Mouse (Mus musculus) A20 (cell line): ENCODE measurements around the gene Gm3106.
"Not testable (repeated sequence)": the region's sequence is repeated elsewhere in the genome, so short reads cannot be mapped to it uniquely, and the experiment has no call there.

Source experiments
- DNase-seq: peaks from one replicate; pipeline ENCODE4 v3.0.0-alpha.2; 2011; ENCODE audit warnings: low read depth, low spot score

The Gm3106 gene

DNA sequence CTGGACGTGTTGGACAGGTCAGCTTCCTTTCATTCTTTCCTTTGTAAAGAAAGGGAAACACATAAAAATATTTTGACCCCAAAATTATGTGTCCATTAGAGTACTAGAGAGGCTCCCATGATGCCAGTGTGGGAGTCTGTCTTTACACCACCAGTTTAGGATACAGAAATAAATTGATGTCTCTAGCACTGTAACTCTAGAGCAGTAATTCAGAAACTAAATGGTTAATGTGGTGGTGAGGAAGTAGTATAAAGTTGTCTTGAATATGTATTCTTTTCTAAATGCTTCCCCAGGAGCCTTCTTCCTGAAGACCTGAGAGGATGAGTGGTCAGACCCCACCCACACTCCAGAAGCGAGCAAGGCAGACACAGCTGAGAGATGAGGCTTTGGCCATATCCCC is at the start of gene Gm3106:
TSS of gene Gm3106 (plus strand) at position 301 of the 400 bp plus-strand sequence.
- not testable (repeated sequence) for DNase-seq
